Mouse (Mus musculus): ENCODE results near the gene Chst15.
A peak's percentile ranks its signal among the peaks of the same experiment; 100 is the strongest.

The Chst15 gene

GRCm38 (mm10) chr7:132317036-132317541 is at the start of gene Chst15:
Gene Chst15 (minus strand): TSS chr7:132317228.
- no peak for DNase-seq (ENCODE audit: extremely low read depth, low read depth, low spot score)

GRCm38 (mm10) chr7:132365703-132366384 is 48.8 kb upstream of the Chst15 start:
- DNase-seq (ENCODE audit: extremely low read depth, low read depth, low spot score) = no peak

GRCm38 (mm10) chr7:132365111-132365510 is 48.1 kb upstream of the Chst15 start:
- DNase-seq (ENCODE audit: extremely low read depth, low read depth, low spot score) = no peak

- no peak for DNase-seq (ENCODE audit: extremely low read depth, low read depth, low spot score)
Observed at GRCm38 (mm10) chr7:132364506-132364905, 47.5 kb upstream of the Chst15 start.

GRCm38 (mm10) chr7:132360336-132360735 is 43.3 kb upstream of the Chst15 start:
- DNase-seq (ENCODE audit: extremely low read depth, low read depth, low spot score) = peak; percentile 71

- DNase-seq (ENCODE audit: extremely low read depth, low read depth, low spot score) = no peak
Observed at GRCm38 (mm10) chr7:132358709-132359108, 41.7 kb upstream of the Chst15 start.

GRCm38 (mm10) chr7:132358250-132358649 is 41.2 kb upstream of the Chst15 start:
- DNase-seq (ENCODE audit: extremely low read depth, low read depth, low spot score) = no peak

GRCm38 (mm10) chr7:132357841-132358237 is 40.8 kb upstream of the Chst15 start:
- DNase-seq (ENCODE audit: extremely low read depth, low read depth, low spot score) = no peak

- DNase-seq (ENCODE audit: extremely low read depth, low read depth, low spot score) = no peak
Observed at GRCm38 (mm10) chr7:132356881-132357840, 40.1 kb upstream of the Chst15 start.

GRCm38 (mm10) chr7:132356185-132356584 is 39.2 kb upstream of the Chst15 start:
- no peak for DNase-seq (ENCODE audit: extremely low read depth, low read depth, low spot score)

- DNase-seq (ENCODE audit: extremely low read depth, low read depth, low spot score) = no peak
Observed at GRCm38 (mm10) chr7:132355767-132356166, 38.7 kb upstream of the Chst15 start.

- DNase-seq (ENCODE audit: extremely low read depth, low read depth, low spot score) = no peak
Observed at GRCm38 (mm10) chr7:132349075-132349572, 32.1 kb upstream of the Chst15 start.

- DNase-seq (ENCODE audit: extremely low read depth, low read depth, low spot score) = no peak
Observed at GRCm38 (mm10) chr7:132347273-132348045, 30.4 kb upstream of the Chst15 start.

- DNase-seq (ENCODE audit: extremely low read depth, low read depth, low spot score) = no peak
Observed at GRCm38 (mm10) chr7:132345526-132346070, 28.6 kb upstream of the Chst15 start.

GRCm38 (mm10) chr7:132344606-132345005 is 27.6 kb upstream of the Chst15 start:
- no peak for DNase-seq (ENCODE audit: extremely low read depth, low read depth, low spot score)

GRCm38 (mm10) chr7:132343900-132344299 is 26.9 kb upstream of the Chst15 start:
- no peak for DNase-seq (ENCODE audit: extremely low read depth, low read depth, low spot score)

- no peak for DNase-seq (ENCODE audit: extremely low read depth, low read depth, low spot score)
Observed at GRCm38 (mm10) chr7:132343146-132343545, 26.1 kb upstream of the Chst15 start.

GRCm38 (mm10) chr7:132339041-132339839 is 22.2 kb upstream of the Chst15 start:
- DNase-seq (ENCODE audit: extremely low read depth, low read depth, low spot score) = no peak

- DNase-seq (ENCODE audit: extremely low read depth, low read depth, low spot score) = no peak
Observed at GRCm38 (mm10) chr7:132338350-132338749, 21.3 kb upstream of the Chst15 start.

Measured in fat pad, adult 2 months (tissue).